Mouse (Mus musculus) olfactory bulb, adult 2 months (tissue): ENCODE measurements around the gene Itgb7. TPM values are rescaled to one million over a fixed set of nuclear protein-coding genes. Genes with fewer than 3 reads are reported as not detected.

Experiments used
- H3K27ac ChIP-seq: fragments of 200-500 bp; 2 replicates; pipeline ENCODE4 v1.5.1; 2012; ENCODE audit warnings: low read depth, low read length; ENCODE audit not compliant: insufficient read depth
- H3K4me1 ChIP-seq: fragments of 200-500 bp; 2 replicates; pipeline ENCODE4 v1.6.1; 2012; ENCODE audit warnings: low read length; ENCODE audit not compliant: control insufficient read depth, insufficient read depth
- H3K4me3 ChIP-seq: fragments of 200-500 bp; 2 replicates; pipeline ENCODE4 v1.5.1; 2012; ENCODE audit warnings: mild to moderate bottlenecking, low read depth, low read length, moderate library complexity; ENCODE audit not compliant: insufficient read depth
- CTCF ChIP-seq: fragments of 200-500 bp; IDR thresholded peaks from 2 replicates; pipeline ENCODE4 v1.5.1; 2012; ENCODE audit warnings: low read depth, mild to moderate bottlenecking, low read length, moderate library complexity; ENCODE audit not compliant: insufficient read depth
- POLR2A ChIP-seq: fragments of 200-500 bp; IDR thresholded peaks from 2 replicates; pipeline ENCODE4 v1.6.1; 2012; ENCODE audit warnings: mild to moderate bottlenecking, low read depth, low read length, moderate library complexity; ENCODE audit not compliant: insufficient read depth
- WGBS: fragments of 180-500 bp; shearing (Covaris S2); methylation state at CpG from one replicate; pipeline ENCODE4 v1.1.7; 2018; 5-methylcytosine and 5-hydroxymethylcytosine counted together
- polyA plus RNA-seq: library from polyadenylated mRNA; stranded (reverse); fragments of >200 nt; gene quantifications from 2 replicates; pipeline ENCODE4 v1.2.4, GENCODE M21; 2012; ENCODE audit warnings: low replicate concordance; ENCODE audit not compliant: missing spikeins, insufficient read depth, insufficient read length

Gene Itgb7
- polyA plus RNA-seq, 1 experiment, result not detected

GRCm38 (mm10) chr15:102245461-102245881 lies 13.7 kb upstream of the Itgb7 start:
- H3K4me1 ChIP-seq, result peaks cover 42% of the 10 kb centered on the region
- WGBS, result 10% methylated on average over 14 of the region's 14 CpGs
- 0 out of 2 replicates have a peak overlapping the region, but pooled peaks have one; percentile 5 for H3K27ac ChIP-seq
- peak overlapping the region; percentile 73 for H3K4me3 ChIP-seq
- TF ChIP-seq CTCF, result no peak
- TF ChIP-seq POLR2A, result no peak

GRCm38 (mm10) chr15:102244306-102245191 lies 12.8 kb upstream of the Itgb7 start:
- Histone ChIP-seq H3K4me3 (peak overlapping the region; percentile 73), H3K4me1 (peaks cover 40% of the 10 kb centered on the region), H3K27ac (peak overlapping the region; percentile 17; the same call in 1 of the 2 replicates)
- TF ChIP-seq CTCF (no peak), POLR2A (no peak)
- 13% methylated on average over 19 of the region's 19 CpGs for WGBS

GRCm38 (mm10) chr15:102243229-102244190 lies 11.8 kb upstream of the Itgb7 start:
- WGBS, result 22% methylated on average over 22 of the region's 22 CpGs
- H3K4me1 ChIP-seq, result peaks cover 32% of the 10 kb centered on the region
- TF ChIP-seq CTCF (no peak), POLR2A (no peak)
- peak overlapping the region; percentile 17; the same call in 1 of the 2 replicates for H3K27ac ChIP-seq
- peak overlapping the region; percentile 14 for H3K4me3 ChIP-seq

- Histone ChIP-seq H3K27ac (no peak overlapping the region), H3K4me1 (peaks cover 28% of the 10 kb centered on the region), H3K4me3 (no peak overlapping the region)
- TF ChIP-seq POLR2A (no peak), CTCF (no peak)
- 72% methylated on average over 12 of the region's 12 CpGs for WGBS
Observed at GRCm38 (mm10) chr15:102242404-102243228, 10.9 kb upstream of the Itgb7 start.

GRCm38 (mm10) chr15:102240607-102241006 lies 8.9 kb upstream of the Itgb7 start:
- 79% methylated on average over 4 of the region's 4 CpGs for WGBS
- H3K4me3 ChIP-seq, result no peak overlapping the region
- H3K4me1 ChIP-seq, result peaks cover 21% of the 10 kb centered on the region
- no peak for TF ChIP-seq POLR2A
- TF ChIP-seq CTCF, result no peak
- H3K27ac ChIP-seq, result no peak overlapping the region

- Histone ChIP-seq H3K4me3 (no peak overlapping the region), H3K27ac (no peak overlapping the region), H3K4me1 (peaks cover 18% of the 10 kb centered on the region)
- WGBS, result 81% methylated on average over 11 of the region's 11 CpGs
- TF ChIP-seq CTCF, result no peak
- no peak for TF ChIP-seq POLR2A
Observed at GRCm38 (mm10) chr15:102239851-102240250, 8.1 kb upstream of the Itgb7 start.

- Histone ChIP-seq H3K4me1 (peaks cover 16% of the 10 kb centered on the region), H3K27ac (no peak overlapping the region), H3K4me3 (no peak overlapping the region)
- TF ChIP-seq POLR2A (no peak), CTCF (peak; percentile 69)
- WGBS, result 15% methylated on average over 9 of the region's 9 CpGs
Observed at GRCm38 (mm10) chr15:102239260-102239590, 7.5 kb upstream of the Itgb7 start.
